Mouse (Mus musculus): ENCODE measurements at regions not wholly inside any gene's neighbourhood (a gene's known extent, or its start where the extent isn't known, plus 50 kb on each side); places are given as distances from the start of the nearest gene placed in this dataset.
"Not testable (repeated sequence)": the region's sequence is repeated elsewhere in the genome, so short reads cannot be mapped to it uniquely, and the experiment has no call there.

GRCm38 (mm10) chr14:86197864-86198263 is 943.2 kb downstream of the Diaph3 start:
- DNase-seq, result no peak

- DNase-seq, result no peak
Measured at GRCm38 (mm10) chr14:86184663-86185381, 956.2 kb downstream of the Diaph3 start.

GRCm38 (mm10) chr14:86178517-86178916 is 962.5 kb downstream of the Diaph3 start:
- DNase-seq, result no peak

- no peak for DNase-seq
Measured at GRCm38 (mm10) chr14:86171118-86171517, 969.9 kb downstream of the Diaph3 start.

GRCm38 (mm10) chr14:86159151-86159550 is 981.9 kb downstream of the Diaph3 start:
- DNase-seq, result no peak

- DNase-seq, result no peak
Measured at GRCm38 (mm10) chr14:86154688-86155087, 986.3 kb downstream of the Diaph3 start.

GRCm38 (mm10) chr14:86151276-86151675 is 989.8 kb downstream of the Diaph3 start:
- no peak for DNase-seq

GRCm38 (mm10) chr14:86150329-86150866 is 990.6 kb downstream of the Diaph3 start:
- DNase-seq, result no peak

GRCm38 (mm10) chr14:86115254-86116057 is 1025.6 kb downstream of the Diaph3 start:
- no peak for DNase-seq

GRCm38 (mm10) chr14:86101497-86101896 is 1039.5 kb downstream of the Diaph3 start:
- no peak for DNase-seq

- DNase-seq, result no peak
Measured at GRCm38 (mm10) chr14:86070313-86071100, 1070.5 kb downstream of the Diaph3 start.

GRCm38 (mm10) chr14:86069329-86069728 is 1071.7 kb downstream of the Diaph3 start:
- no peak for DNase-seq

GRCm38 (mm10) chr14:86067743-86068142 is 1073.3 kb downstream of the Diaph3 start:
- DNase-seq, result no peak

GRCm38 (mm10) chr14:86063620-86063943 is 1077.5 kb downstream of the Diaph3 start:
- DNase-seq, result no peak

- DNase-seq, result no peak
Measured at GRCm38 (mm10) chr14:86062885-86063619, 1078.0 kb downstream of the Diaph3 start.

- no peak for DNase-seq
Measured at GRCm38 (mm10) chr14:86056991-86057390, 1084.0 kb downstream of the Diaph3 start.

GRCm38 (mm10) chr14:86054668-86055067 is 1086.4 kb downstream of the Diaph3 start:
- DNase-seq, result no peak

- no peak for DNase-seq
Measured at GRCm38 (mm10) chr14:86029401-86029800, 1111.6 kb downstream of the Diaph3 start.

GRCm38 (mm10) chr14:86017611-86018010 is 1123.4 kb downstream of the Diaph3 start:
- not testable (repeated sequence) for DNase-seq
